Mouse (Mus musculus): ENCODE measurements around the gene Pbld2. TPM values are rescaled to one million over a fixed set of nuclear protein-coding genes. Genes with fewer than 3 reads are reported as not detected.
"Not testable (repeated sequence)": the region's sequence is repeated elsewhere in the genome, so short reads cannot be mapped to it uniquely, and the experiment has no call there.

Pbld2 gene
- polyA plus RNA-seq, 1 experiment from 2014 or later, result 6.4 TPM

GRCm38 (mm10) chr10:63049106-63049505 lies 25.0 kb downstream of the Pbld2 start:
- H3K27me3 ChIP-seq (ENCODE audit: control insufficient read depth, insufficient read depth, low read depth, low read length), result no peaks in the 10 kb centered on the region
- H3K9ac ChIP-seq (ENCODE audit: low read depth, low read length), result no peak overlapping the region
- no peak for ATAC-seq (ENCODE audit: low read depth)
- no peak overlapping the region for H3K4me2 ChIP-seq (ENCODE audit: low read depth, low read length)
- no peak overlapping the region for H3K4me3 ChIP-seq (ENCODE audit: low read depth, low read length)
- 54% methylated on average over 1 of the region's 2 CpGs for WGBS (ENCODE audit: insufficient replicate concordance)
- no peak overlapping the region for H3K27ac ChIP-seq (ENCODE audit: low read length)
- no peaks in the 10 kb centered on the region for H3K36me3 ChIP-seq (ENCODE audit: control insufficient read depth, insufficient read depth)
- H3K9me3 ChIP-seq (replicated peaks; ENCODE audit: control insufficient read depth, low read length), result no peaks in the 10 kb centered on the region
- no peaks in the 10 kb centered on the region for H3K4me1 ChIP-seq (ENCODE audit: control insufficient read depth, low read depth, low read length)

- Histone ChIP-seq H3K9ac (ENCODE audit: low read depth, low read length) (no peak overlapping the region), H3K36me3 (ENCODE audit: control insufficient read depth, insufficient read depth) (no peaks in the 10 kb centered on the region), H3K4me2 (ENCODE audit: low read depth, low read length) (no peak overlapping the region), H3K4me1 (ENCODE audit: control insufficient read depth, low read depth, low read length) (no peaks in the 10 kb centered on the region), H3K27ac (ENCODE audit: low read length) (no peak overlapping the region), H3K9me3 (replicated peaks; ENCODE audit: control insufficient read depth, low read length) (no peaks in the 10 kb centered on the region), H3K27me3 (ENCODE audit: control insufficient read depth, insufficient read depth, low read depth, low read length) (no peaks in the 10 kb centered on the region), H3K4me3 (ENCODE audit: low read depth, low read length) (no peak overlapping the region)
- ATAC-seq (ENCODE audit: low read depth), result no peak
- WGBS (ENCODE audit: insufficient replicate concordance), result 25% methylated on average over 7 of the region's 7 CpGs
These were observed 27.2 kb downstream of the Pbld2 start for GRCm38 (mm10) chr10:63051267-63051666.

DNA sequence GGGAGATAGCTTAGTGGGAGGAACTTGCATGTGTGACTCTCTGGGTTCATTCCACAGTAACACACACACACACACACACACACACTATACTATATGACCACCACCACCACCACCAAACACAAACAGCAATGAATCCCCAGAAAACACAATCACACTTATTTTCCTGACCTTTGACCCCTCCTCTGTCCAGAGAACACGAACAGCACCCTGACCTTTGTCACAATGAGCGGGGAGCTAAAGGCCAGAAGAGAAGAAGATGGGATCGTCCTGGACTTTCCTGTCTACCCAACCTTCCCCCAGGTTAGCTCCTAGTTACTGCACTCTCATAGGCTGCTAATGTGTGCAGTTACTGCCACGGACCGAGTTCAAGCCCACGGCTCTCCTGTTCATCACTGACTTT lies 27.9 kb downstream of the Pbld2 start:
- Histone ChIP-seq H3K4me1 (ENCODE audit: control insufficient read depth, low read depth, low read length) (no peaks in the 10 kb centered on the region), H3K27me3 (ENCODE audit: control insufficient read depth, insufficient read depth, low read depth, low read length) (no peaks in the 10 kb centered on the region), H3K27ac (ENCODE audit: low read length) (no peak overlapping the region), H3K4me2 (ENCODE audit: low read depth, low read length) (no peak overlapping the region), H3K9ac (ENCODE audit: low read depth, low read length) (no peak overlapping the region), H3K36me3 (ENCODE audit: control insufficient read depth, insufficient read depth) (no peaks in the 10 kb centered on the region), H3K4me3 (ENCODE audit: low read depth, low read length) (no peak overlapping the region), H3K9me3 (replicated peaks; ENCODE audit: control insufficient read depth, low read length) (no peaks in the 10 kb centered on the region)
- WGBS (ENCODE audit: insufficient replicate concordance), result 70% methylated on average over 6 of the region's 6 CpGs
- no peak for ATAC-seq (ENCODE audit: low read depth)

GRCm38 (mm10) chr10:63053007-63053406 lies 28.9 kb downstream of the Pbld2 start:
- no peak overlapping the region for H3K4me3 ChIP-seq (ENCODE audit: low read depth, low read length)
- no peak overlapping the region for H3K4me2 ChIP-seq (ENCODE audit: low read depth, low read length)
- H3K27me3 ChIP-seq (ENCODE audit: control insufficient read depth, insufficient read depth, low read depth, low read length), result no peaks in the 10 kb centered on the region
- 50% methylated on average over 6 of the region's 6 CpGs for WGBS (ENCODE audit: insufficient replicate concordance)
- H3K9me3 ChIP-seq (replicated peaks; ENCODE audit: control insufficient read depth, low read length), result no peaks in the 10 kb centered on the region
- no peak overlapping the region for H3K9ac ChIP-seq (ENCODE audit: low read depth, low read length)
- ATAC-seq (ENCODE audit: low read depth), result no peak
- no peak overlapping the region for H3K27ac ChIP-seq (ENCODE audit: low read length)
- no peaks in the 10 kb centered on the region for H3K36me3 ChIP-seq (ENCODE audit: control insufficient read depth, insufficient read depth)
- H3K4me1 ChIP-seq (ENCODE audit: control insufficient read depth, low read depth, low read length), result no peaks in the 10 kb centered on the region

- H3K36me3 ChIP-seq (ENCODE audit: control insufficient read depth, insufficient read depth); H3K9ac ChIP-seq (ENCODE audit: low read depth, low read length); H3K4me3 ChIP-seq (ENCODE audit: low read depth, low read length); H3K27ac ChIP-seq (ENCODE audit: low read length); ATAC-seq (ENCODE audit: low read depth); H3K4me2 ChIP-seq (ENCODE audit: low read depth, low read length); H3K4me1 ChIP-seq (ENCODE audit: control insufficient read depth, low read depth, low read length); H3K9me3 ChIP-seq (replicated peaks; ENCODE audit: control insufficient read depth, low read length); H3K27me3 ChIP-seq (ENCODE audit: control insufficient read depth, insufficient read depth, low read depth, low read length): not testable (repeated sequence)
- WGBS (ENCODE audit: insufficient replicate concordance), result 63% methylated on average over 6 of the region's 6 CpGs
These were observed 30.0 kb downstream of the Pbld2 start for GRCm38 (mm10) chr10:63054071-63054470.

- H3K9me3 ChIP-seq (replicated peaks; ENCODE audit: control insufficient read depth, low read length), result no peaks in the 10 kb centered on the region
- 52% methylated on average over 2 of the region's 2 CpGs for WGBS (ENCODE audit: insufficient replicate concordance)
- no peak overlapping the region for H3K4me3 ChIP-seq (ENCODE audit: low read depth, low read length)
- no peak for ATAC-seq (ENCODE audit: low read depth)
- no peak overlapping the region for H3K9ac ChIP-seq (ENCODE audit: low read depth, low read length)
- no peaks in the 10 kb centered on the region for H3K4me1 ChIP-seq (ENCODE audit: control insufficient read depth, low read depth, low read length)
- H3K4me2 ChIP-seq (ENCODE audit: low read depth, low read length), result no peak overlapping the region
- H3K36me3 ChIP-seq (ENCODE audit: control insufficient read depth, insufficient read depth), result no peaks in the 10 kb centered on the region
- H3K27ac ChIP-seq (ENCODE audit: low read length), result no peak overlapping the region
- H3K27me3 ChIP-seq (ENCODE audit: control insufficient read depth, insufficient read depth, low read depth, low read length), result no peaks in the 10 kb centered on the region
These were observed 30.5 kb downstream of the Pbld2 start for GRCm38 (mm10) chr10:63054586-63054985.

- Histone ChIP-seq H3K4me3 (ENCODE audit: low read depth, low read length) (no peak overlapping the region), H3K4me1 (ENCODE audit: control insufficient read depth, low read depth, low read length) (no peaks in the 10 kb centered on the region), H3K9me3 (replicated peaks; ENCODE audit: control insufficient read depth, low read length) (no peaks in the 10 kb centered on the region), H3K27ac (ENCODE audit: low read length) (no peak overlapping the region), H3K9ac (ENCODE audit: low read depth, low read length) (no peak overlapping the region), H3K4me2 (ENCODE audit: low read depth, low read length) (no peak overlapping the region), H3K27me3 (ENCODE audit: control insufficient read depth, insufficient read depth, low read depth, low read length) (no peaks in the 10 kb centered on the region), H3K36me3 (ENCODE audit: control insufficient read depth, insufficient read depth) (no peaks in the 10 kb centered on the region)
- 43% methylated on average over 24 of the region's 24 CpGs for WGBS (ENCODE audit: insufficient replicate concordance)
- no peak for ATAC-seq (ENCODE audit: low read depth)
These were observed 33.0 kb downstream of the Pbld2 start for GRCm38 (mm10) chr10:63056966-63057750.

DNA sequence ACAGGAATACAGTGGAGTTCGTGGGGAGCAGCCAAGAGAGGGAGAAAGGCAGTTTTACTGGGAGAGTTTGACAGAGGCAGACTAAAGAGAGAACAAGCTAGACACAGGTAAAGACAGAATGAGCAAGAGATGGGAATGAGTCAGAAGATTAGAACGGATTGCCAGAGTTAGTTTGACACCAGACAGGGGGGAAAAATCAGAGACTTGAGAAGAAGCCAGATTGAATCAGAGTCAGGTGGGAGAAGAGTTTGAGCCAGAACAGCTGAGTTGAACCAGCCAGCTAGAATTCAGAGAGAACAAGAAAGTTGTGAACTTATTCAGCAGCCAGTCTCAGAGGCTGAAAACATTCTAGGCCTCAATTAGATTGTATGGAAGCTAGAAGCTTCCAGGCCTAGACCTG lies 35.7 kb downstream of the Pbld2 start, which contains the start of gene Pbld1:
Gene Pbld1, plus strand, starts transcription at position 301 of the 400 bp plus-strand sequence.
- no peaks in the 10 kb centered on the region for H3K4me1 ChIP-seq (ENCODE audit: control insufficient read depth, low read depth, low read length)
- peak within 1 kb of the TSS; percentile 81 for H3K27ac ChIP-seq (ENCODE audit: low read length)
- H3K27me3 ChIP-seq (ENCODE audit: control insufficient read depth, insufficient read depth, low read depth, low read length), result no peaks in the 10 kb centered on the region
- no peak within 1 kb of the TSS for H3K4me3 ChIP-seq (ENCODE audit: low read depth, low read length)
- no peak for ATAC-seq (ENCODE audit: low read depth)
- no peaks in the 10 kb centered on the region for H3K9me3 ChIP-seq (replicated peaks; ENCODE audit: control insufficient read depth, low read length)
- no peaks in the 10 kb centered on the region for H3K36me3 ChIP-seq (ENCODE audit: control insufficient read depth, insufficient read depth)
- H3K9ac ChIP-seq (ENCODE audit: low read depth, low read length), result no peak within 1 kb of the TSS
- no peak within 1 kb of the TSS for H3K4me2 ChIP-seq (ENCODE audit: low read depth, low read length)
- 57% methylated on average over 2 of the region's 2 CpGs for WGBS (ENCODE audit: insufficient replicate concordance)

DNA sequence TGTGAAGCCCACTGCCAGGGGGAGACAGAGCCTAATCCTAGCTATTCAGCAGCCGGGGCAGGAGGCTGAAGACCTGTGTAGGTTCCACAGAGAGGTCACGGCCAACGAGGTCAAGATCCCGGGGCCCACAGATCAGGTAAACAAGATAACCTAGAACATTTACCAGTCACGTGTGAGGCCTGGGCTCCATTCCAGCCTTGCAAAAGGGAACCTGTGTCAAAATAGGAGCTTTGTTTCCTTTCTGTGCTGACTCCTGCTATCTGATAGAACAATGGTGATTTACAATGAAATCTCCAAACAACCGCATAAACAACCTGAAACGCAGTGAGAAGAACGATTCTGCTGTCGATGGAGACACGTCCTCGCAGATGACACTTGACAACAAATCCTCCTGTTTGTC lies 36.3 kb downstream of the Pbld2 start:
- H3K4me1 ChIP-seq (ENCODE audit: control insufficient read depth, low read depth, low read length), result no peaks in the 10 kb centered on the region
- H3K27ac ChIP-seq (ENCODE audit: low read length), result peak overlapping the region; percentile 81
- H3K4me3 ChIP-seq (ENCODE audit: low read depth, low read length), result no peak overlapping the region
- no peak overlapping the region for H3K9ac ChIP-seq (ENCODE audit: low read depth, low read length)
- WGBS (ENCODE audit: insufficient replicate concordance), result 57% methylated on average over 11 of the region's 11 CpGs
- no peaks in the 10 kb centered on the region for H3K9me3 ChIP-seq (replicated peaks; ENCODE audit: control insufficient read depth, low read length)
- H3K4me2 ChIP-seq (ENCODE audit: low read depth, low read length), result no peak overlapping the region
- no peaks in the 10 kb centered on the region for H3K27me3 ChIP-seq (ENCODE audit: control insufficient read depth, insufficient read depth, low read depth, low read length)
- ATAC-seq (ENCODE audit: low read depth), result peak; percentile 66
- no peaks in the 10 kb centered on the region for H3K36me3 ChIP-seq (ENCODE audit: control insufficient read depth, insufficient read depth)
